Mouse (Mus musculus) lung, postnatal 0 days (tissue): ENCODE data around the gene Gpank1.

Experiments used
- CTCF ChIP-seq: IDR thresholded peaks from 2 replicates; pipeline ENCODE4 v1.5.1; 2016; ENCODE audit warnings: antibody characterized with exemption, mild to moderate bottlenecking
- EP300 ChIP-seq: IDR thresholded peaks from 2 replicates; pipeline ENCODE4 v1.6.1; 2016; ENCODE audit warnings: antibody characterized with exemption, mild to moderate bottlenecking, control low read depth

DNA sequence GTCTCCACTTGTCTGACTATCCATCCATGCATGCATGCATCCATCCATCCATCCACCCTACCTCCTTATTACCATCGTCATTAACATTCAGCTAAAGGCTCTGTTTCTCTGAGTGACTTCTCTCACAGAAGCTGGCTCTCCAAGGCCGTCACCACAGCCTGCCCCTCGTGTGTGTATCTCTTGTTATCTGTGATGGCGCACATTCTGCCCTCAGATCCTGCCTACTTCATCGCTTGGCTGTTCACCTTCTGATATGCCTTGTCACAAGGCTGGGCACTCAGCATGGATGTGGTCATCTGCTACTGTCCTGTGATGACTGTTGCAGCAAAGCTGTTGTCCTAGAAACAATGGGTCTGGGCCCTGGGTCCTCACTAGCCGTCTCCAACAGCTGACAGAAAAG lies 16.5 kb upstream of the Gpank1 start:
- TF ChIP-seq CTCF, result no peak
- TF ChIP-seq EP300, result no peak
